Mouse (Mus musculus) brain, embryonic 14.5 days (tissue): ENCODE data around the gene Ovch2.

Experiments used
- CTCF ChIP-seq: fragments of 200-500 bp; IDR thresholded peaks from 2 replicates; pipeline ENCODE4 v1.5.1; 2012; ENCODE audit warnings: inconsistent platforms, mild to moderate bottlenecking, moderate library complexity, borderline replicate concordance; ENCODE audit not compliant: insufficient read depth, insufficient read length; ENCODE audit errors: extremely low read depth
- POLR2A ChIP-seq: fragments of 200-500 bp; IDR thresholded peaks from 2 replicates; pipeline ENCODE4 v1.6.1; 2012; ENCODE audit warnings: mild to moderate bottlenecking, inconsistent platforms, borderline replicate concordance; ENCODE audit not compliant: poor library complexity, insufficient read depth, insufficient read length, severe bottlenecking; ENCODE audit errors: extremely low read depth

GRCm38 (mm10) chr7:107755905-107756304 lies 45.1 kb downstream of the Ovch2 start:
- TF ChIP-seq POLR2A (no peak), CTCF (no peak)
